Mouse (Mus musculus) c-Kit-positive CD71-negative TER-119-negative erythroid progenitor cells, embryonic 14.5 days (primary cell): ENCODE measurements around the gene Ugt1a7c.
"Not testable (repeated sequence)": the region's sequence is repeated elsewhere in the genome, so short reads cannot be mapped to it uniquely, and the experiment has no call there.

ENCODE experiments used
- DNase-seq: peaks from one replicate; pipeline ENCODE4 v3.0.0-alpha.2; 2013; ENCODE audit warnings: low read depth

Ugt1a7c gene

GRCm38 (mm10) chr1:88224029-88224776 is 129.3 kb downstream of the Ugt1a7c start:
- DNase-seq, result no peak

- not testable (repeated sequence) for DNase-seq
These were observed 130.4 kb downstream of the Ugt1a7c start for GRCm38 (mm10) chr1:88225301-88225700.

GRCm38 (mm10) chr1:88225741-88226140 is 130.9 kb downstream of the Ugt1a7c start:
- DNase-seq, result no peak

- no peak for DNase-seq
These were observed 132.0 kb downstream of the Ugt1a7c start, which contains the start of gene Mroh2a for GRCm38 (mm10) chr1:88226670-88227379. Gene Mroh2a (plus strand): TSS chr1:88226986.

- DNase-seq, result no peak
These were observed 132.6 kb downstream of the Ugt1a7c start for GRCm38 (mm10) chr1:88227482-88227881.

GRCm38 (mm10) chr1:88228121-88228520 is 133.3 kb downstream of the Ugt1a7c start:
- DNase-seq, result no peak

- DNase-seq, result no peak
These were observed 134.7 kb downstream of the Ugt1a7c start for GRCm38 (mm10) chr1:88229566-88229965.

GRCm38 (mm10) chr1:88229986-88230385 is 135.1 kb downstream of the Ugt1a7c start:
- DNase-seq, result no peak

- no peak for DNase-seq
These were observed 135.6 kb downstream of the Ugt1a7c start for GRCm38 (mm10) chr1:88230421-88230820.

GRCm38 (mm10) chr1:88230981-88231802 is 136.3 kb downstream of the Ugt1a7c start:
- DNase-seq, result no peak

- DNase-seq, result no peak
These were observed 137.1 kb downstream of the Ugt1a7c start for GRCm38 (mm10) chr1:88231803-88232499.

GRCm38 (mm10) chr1:88232664-88233380 is 138.0 kb downstream of the Ugt1a7c start:
- DNase-seq, result no peak

- DNase-seq, result no peak
These were observed 138.8 kb downstream of the Ugt1a7c start for GRCm38 (mm10) chr1:88233421-88234247.

GRCm38 (mm10) chr1:88234248-88234610 is 139.4 kb downstream of the Ugt1a7c start:
- no peak for DNase-seq

- DNase-seq, result no peak
These were observed 139.8 kb downstream of the Ugt1a7c start for GRCm38 (mm10) chr1:88234646-88235045.

- DNase-seq, result no peak
These were observed 140.4 kb downstream of the Ugt1a7c start for GRCm38 (mm10) chr1:88235046-88235893.

- DNase-seq, result no peak
These were observed 141.1 kb downstream of the Ugt1a7c start for GRCm38 (mm10) chr1:88235894-88236415.

- no peak for DNase-seq
These were observed 142.4 kb downstream of the Ugt1a7c start for GRCm38 (mm10) chr1:88237311-88237710.

GRCm38 (mm10) chr1:88238771-88239170 is 143.9 kb downstream of the Ugt1a7c start:
- no peak for DNase-seq
